Mouse (Mus musculus): ENCODE measurements at regions not wholly inside any gene's neighbourhood (a gene's known extent, or its start where the extent isn't known, plus 50 kb on each side); places are given as distances from the start of the nearest gene placed in this dataset.

- no peak for TF ChIP-seq POLR2A (IDR thresholded peaks at IDR 0.05; ENCODE audit: low read depth, low read length)
- no peak for TF ChIP-seq CTCF (IDR thresholded peaks at IDR 0.05; ENCODE audit: borderline replicate concordance, insufficient read depth, low read length)
Measured at GRCm38 (mm10) chr12:97434021-97434420, 825.2 kb downstream of the Galc start.

Data from embryonic fibroblast, embryonic 13.5 days (primary cell).